Mouse (Mus musculus) right cerebral cortex, adult 2 months (tissue): ENCODE results near the gene Vmn1r10.

Experiments
- DNase-seq, 2 experiments: peaks; one replicate each; pipeline ENCODE4 v3.0.0; 2021 to 2022; ENCODE audit warnings: low spot score in 2 of 2

The Vmn1r10 gene

GRCm38 (mm10) chr6:57109154-57109553 lies at the start of gene Vmn1r10:
Vmn1r10 (plus strand) TSS chr6:57109454.
- DNase-seq = no peak

- DNase-seq = no peak
Measured at GRCm38 (mm10) chr6:57063730-57064129, 45.5 kb upstream of the Vmn1r10 start.

- DNase-seq = no peak
Measured at GRCm38 (mm10) chr6:57066487-57066886, 42.8 kb upstream of the Vmn1r10 start, which contains the start of gene Vmn1r9. Vmn1r9 (plus strand) TSS chr6:57066787.

GRCm38 (mm10) chr6:57106358-57106757 lies 2.9 kb upstream of the Vmn1r10 start:
- no peak for DNase-seq

GRCm38 (mm10) chr6:57133155-57133554 lies 23.9 kb downstream of the Vmn1r10 start, which contains the start of gene Vmn1r11:
Vmn1r11 (plus strand) TSS chr6:57133455.
- no peak for DNase-seq

- no peak for DNase-seq
Measured at GRCm38 (mm10) chr6:57156619-57157018, 47.4 kb downstream of the Vmn1r10 start, which contains the start of gene Vmn1r12. Vmn1r12 (plus strand) TSS chr6:57156919.
